Mouse (Mus musculus) erythroblast, adult 5-6 weeks (primary cell): ENCODE data around the gene Rapgefl1. TPM values are rescaled to one million over a fixed set of nuclear protein-coding genes. Genes with fewer than 3 reads are reported as not detected.

Experiments
- ATAC-seq: replicated peaks from 2 replicates; pipeline ENCODE4 v1.8.0; 2016; ENCODE audit warnings: moderate number of reproducible peaks, mild to moderate bottlenecking, moderate TSS enrichment, inconsistent platforms; ENCODE audit not compliant: poor library complexity, low FRiP score, severe bottlenecking
- total RNA-seq, 2 experiments: library from RNA; stranded (forward) in 1 of 2; stranded (reverse) in 1 of 2; fragments of 150-400 nt in 1 of 2; fragments of 200-764, 138-1000 nt in 1 of 2; gene quantifications; 2 replicates each; pipeline versions ENCODE4 v1.2.3 to v1.2.4; 2015 to 2017; ENCODE audit warnings: low replicate concordance in 2 of 2

The Rapgefl1 gene
- total RNA-seq, 2 experiments from 2014 or later: not detected

- peak; percentile 97 for ATAC-seq
Measured at GRCm38 (mm10) chr11:98809457-98810290, 26.9 kb upstream of the Rapgefl1 start.

GRCm38 (mm10) chr11:98810686-98811085 lies 25.9 kb upstream of the Rapgefl1 start:
- ATAC-seq: no peak

- no peak for ATAC-seq
Measured at GRCm38 (mm10) chr11:98816706-98817239, 19.8 kb upstream of the Rapgefl1 start.

GRCm38 (mm10) chr11:98820968-98821367 lies 15.6 kb upstream of the Rapgefl1 start:
- no peak for ATAC-seq

GRCm38 (mm10) chr11:98826071-98826470 lies 10.5 kb upstream of the Rapgefl1 start:
- ATAC-seq: 0 out of 2 replicates have a peak, but pooled peaks have one; percentile 11

GRCm38 (mm10) chr11:98827877-98828276 lies 8.7 kb upstream of the Rapgefl1 start:
- no peak for ATAC-seq

GRCm38 (mm10) chr11:98829091-98829775 lies 7.4 kb upstream of the Rapgefl1 start:
- ATAC-seq: 0 out of 2 replicates have a peak, but pooled peaks have one; percentile 44

GRCm38 (mm10) chr11:98829875-98830274 lies 6.7 kb upstream of the Rapgefl1 start:
- no peak for ATAC-seq

- no peak for ATAC-seq
Measured at GRCm38 (mm10) chr11:98835296-98835695, 1.3 kb upstream of the Rapgefl1 start.

GRCm38 (mm10) chr11:98835725-98836124 lies 860 bp upstream of the Rapgefl1 start:
- ATAC-seq: no peak

- ATAC-seq: peak; percentile 5; the same call in 1 of the 2 replicates
Measured at GRCm38 (mm10) chr11:98836128-98836527, 457 bp upstream of the Rapgefl1 start.

GRCm38 (mm10) chr11:98837231-98837704 lies 683 bp downstream of the Rapgefl1 start:
- no peak for ATAC-seq

GRCm38 (mm10) chr11:98837917-98838316 lies 1.3 kb downstream of the Rapgefl1 start:
- no peak for ATAC-seq

GRCm38 (mm10) chr11:98838512-98838911 lies 1.9 kb downstream of the Rapgefl1 start:
- ATAC-seq: no peak

- no peak for ATAC-seq
Measured at GRCm38 (mm10) chr11:98839402-98839801, 2.8 kb downstream of the Rapgefl1 start.

GRCm38 (mm10) chr11:98839897-98840296 lies 3.3 kb downstream of the Rapgefl1 start:
- ATAC-seq: no peak

GRCm38 (mm10) chr11:98846016-98846415 lies 9.4 kb downstream of the Rapgefl1 start:
- no peak; the same call in 1 of the 2 replicates for ATAC-seq

- no peak for ATAC-seq
Measured at GRCm38 (mm10) chr11:98846865-98847604, 10.4 kb downstream of the Rapgefl1 start.

- no peak for ATAC-seq
Measured at GRCm38 (mm10) chr11:98849196-98849894, 12.8 kb downstream of the Rapgefl1 start.
